Mouse (Mus musculus) MEL (cell line): ENCODE results near the gene Gid4. TPM values are rescaled to one million over a fixed set of nuclear protein-coding genes. Genes with fewer than 3 reads are reported as not detected.
A peak's percentile ranks its signal among the peaks of the same experiment; 100 is the strongest.

Experiments
- DNase-seq: peaks from one replicate; pipeline ENCODE4 v3.0.0; 2011; ENCODE audit warnings: low read depth, low spot score
- H3K27ac ChIP-seq: 2 replicates; pipeline ENCODE4 v1.5.1; 2012; ENCODE audit warnings: low read depth, mild to moderate bottlenecking, control low read depth, low read length, moderate library complexity; ENCODE audit not compliant: control insufficient read depth
- H3K27me3 ChIP-seq, 2 experiments: fragments of 150-350 bp in 1 of 2; sonication (generic) in 1 of 2; 2 replicates each; pipeline ENCODE4 v1.6.1; 2012; ENCODE audit warnings: low read length in 2 of 2, mild to moderate bottlenecking in 2 of 2, improper control_type of control experiment in 1 of 2, moderate library complexity in 1 of 2; ENCODE audit not compliant: insufficient read depth in 2 of 2, control insufficient read depth in 1 of 2
- H3K36me3 ChIP-seq, 2 experiments: 2 replicates each; pipeline ENCODE4 v1.6.1; 2012 to 2014; ENCODE audit warnings: low read length in 2 of 2, improper control_type of control experiment in 1 of 2, inconsistent platforms in 1 of 2, mild to moderate bottlenecking in 1 of 2; ENCODE audit not compliant: insufficient read depth in 2 of 2, control insufficient read depth in 1 of 2
- H3K4me1 ChIP-seq, 2 experiments: fragments of 150-350 bp in 1 of 2; sonication (generic) in 1 of 2; 2 replicates each; pipeline ENCODE4 v1.6.1; 2012; ENCODE audit warnings: low read length in 2 of 2, improper control_type of control experiment in 1 of 2, mild to moderate bottlenecking in 1 of 2; ENCODE audit not compliant: insufficient read depth in 2 of 2, control insufficient read depth in 1 of 2
- H3K4me3 ChIP-seq, 2 experiments: fragments of 150-350 bp in 1 of 2; sonication (generic) in 1 of 2; 2 replicates each; pipeline ENCODE4 v1.5.1; 2012; ENCODE audit warnings: low read depth in 2 of 2, low read length in 2 of 2, mild to moderate bottlenecking in 2 of 2, moderate library complexity in 2 of 2, control low read depth in 1 of 2, improper control_type of control experiment in 1 of 2; ENCODE audit not compliant: control insufficient read depth in 1 of 2, insufficient read depth in 1 of 2
- H3K79me2 ChIP-seq: 2 replicates; pipeline ENCODE4 v1.6.1; 2012; ENCODE audit warnings: mild to moderate bottlenecking, low read length, moderate library complexity; ENCODE audit not compliant: control insufficient read depth, poor library complexity, insufficient read depth
- H3K9ac ChIP-seq: 2 replicates; pipeline ENCODE4 v1.6.1; 2012; ENCODE audit warnings: low read depth, mild to moderate bottlenecking, control low read depth, low read length, moderate library complexity; ENCODE audit not compliant: control insufficient read depth, poor library complexity, severe bottlenecking
- H3K9me3 ChIP-seq: fragments of 150-350 bp; sonication (generic); replicated peaks from 2 replicates; pipeline ENCODE4 v1.6.1; 2012; ENCODE audit warnings: mild to moderate bottlenecking, low read length, improper control_type of control experiment, moderate library complexity; ENCODE audit not compliant: insufficient read depth
- BHLHE40 ChIP-seq: IDR thresholded peaks from 2 replicates; pipeline ENCODE4 v1.6.1; 2012; ENCODE audit warnings: low read depth, mild to moderate bottlenecking, inconsistent platforms, low read length, improper control_type of control experiment, borderline replicate concordance
- CHD2 ChIP-seq: IDR thresholded peaks from 2 replicates; pipeline ENCODE4 v1.6.1; 2011; ENCODE audit warnings: low read length, improper control_type of control experiment
- EP300 ChIP-seq, 2 experiments: IDR thresholded peaks; 2 replicates each; pipeline ENCODE4 v1.6.1; 2011; ENCODE audit warnings: improper control_type of control experiment in 2 of 2, low read length in 2 of 2, low read depth in 1 of 2, mild to moderate bottlenecking in 1 of 2
- ETS1 ChIP-seq: IDR thresholded peaks from 2 replicates; pipeline ENCODE4 v1.6.1; 2012; ENCODE audit warnings: low read depth, mild to moderate bottlenecking, inconsistent platforms, low read length, improper control_type of control experiment, moderate library complexity
- GABPA ChIP-seq: IDR thresholded peaks from 2 replicates; pipeline ENCODE4 v1.6.1; 2012; ENCODE audit warnings: low read depth, mild to moderate bottlenecking, inconsistent platforms, low read length, improper control_type of control experiment, moderate library complexity
- GATA1 ChIP-seq: IDR thresholded peaks from 2 replicates; pipeline ENCODE4 v1.6.1; 2011; ENCODE audit warnings: low read depth, low read length, improper control_type of control experiment
- KAT2A ChIP-seq: conservative IDR thresholded peaks from 2 replicates; pipeline ENCODE4 v1.6.1; 2012; ENCODE audit warnings: low read depth, low read length, improper control_type of control experiment, inconsistent platforms
- MXI1 ChIP-seq: IDR thresholded peaks from 2 replicates; pipeline ENCODE4 v1.6.1; 2011; ENCODE audit warnings: mild to moderate bottlenecking, low read depth, low read length, improper control_type of control experiment
- POLR2A ChIP-seq, 2 experiments: IDR thresholded peaks; 2 replicates each; pipeline ENCODE4 v1.6.1; 2011 to 2012; ENCODE audit warnings: low read length in 2 of 2, mild to moderate bottlenecking in 2 of 2, control low read depth in 1 of 2, improper control_type of control experiment in 1 of 2, low read depth in 1 of 2, moderate library complexity in 1 of 2; ENCODE audit not compliant: control insufficient read depth in 1 of 2, insufficient read depth in 1 of 2, poor library complexity in 1 of 2
- POLR2AphosphoS5 ChIP-seq: IDR thresholded peaks from 2 replicates; pipeline ENCODE4 v1.6.1; 2012; ENCODE audit warnings: low read depth, borderline replicate concordance, mild to moderate bottlenecking, inconsistent platforms, low read length, moderate library complexity, mixed read lengths
- SIN3A ChIP-seq: IDR thresholded peaks from 2 replicates; pipeline ENCODE4 v1.6.1; 2012; ENCODE audit warnings: low read length, improper control_type of control experiment, inconsistent platforms
- TAL1 ChIP-seq: IDR thresholded peaks from 2 replicates; pipeline ENCODE4 v1.6.1; 2012; ENCODE audit warnings: mild to moderate bottlenecking, inconsistent platforms, low read length, moderate library complexity, mixed read lengths
- TBP ChIP-seq: IDR thresholded peaks from 2 replicates; pipeline ENCODE4 v1.8.0; 2011; ENCODE audit warnings: low read depth, low read length, improper control_type of control experiment
- USF1 ChIP-seq: IDR thresholded peaks from 2 replicates; pipeline ENCODE4 v1.6.1; 2014; ENCODE audit warnings: low read depth, mild to moderate bottlenecking, inconsistent platforms, low read length, improper control_type of control experiment, moderate library complexity
- USF2 ChIP-seq, 2 experiments: IDR thresholded peaks; 2 replicates each; pipeline ENCODE4 v1.6.1; 2011 to 2012; ENCODE audit warnings: improper control_type of control experiment in 2 of 2, low read length in 2 of 2, borderline replicate concordance in 1 of 2, inconsistent platforms in 1 of 2, low read depth in 1 of 2, mild to moderate bottlenecking in 1 of 2; ENCODE audit not compliant: insufficient read depth in 1 of 2
- ZKSCAN1 ChIP-seq: IDR thresholded peaks from 2 replicates; pipeline ENCODE4 v1.6.1; 2012; ENCODE audit warnings: low read depth, mild to moderate bottlenecking, inconsistent platforms, low read length, improper control_type of control experiment, moderate library complexity
- ZMIZ1 ChIP-seq: IDR thresholded peaks from 2 replicates; pipeline ENCODE4 v1.6.1; 2012; ENCODE audit warnings: low read depth, mild to moderate bottlenecking, inconsistent platforms, low read length, improper control_type of control experiment, moderate library complexity
- ZNF384 ChIP-seq: IDR thresholded peaks from 2 replicates; pipeline ENCODE4 v1.6.1; 2012; ENCODE audit warnings: low read depth, mild to moderate bottlenecking, inconsistent platforms, low read length, improper control_type of control experiment
- polyA plus RNA-seq, 2 experiments: library from polyadenylated mRNA; stranded (reverse) in 1 of 2; unstranded in 1 of 2; fragments of >175 nt in 1 of 2; fragments of >200 nt in 1 of 2; gene quantifications; 2 replicates each; pipeline versions ENCODE4 v1.2.1 to v1.2.4; 2012; ENCODE audit warnings: low replicate concordance in 2 of 2, low read depth in 1 of 2; ENCODE audit not compliant: insufficient read length in 2 of 2, insufficient read depth in 1 of 2, missing spikeins in 1 of 2
- total RNA-seq: library from RNA; depleted of rRNA; stranded (reverse); fragments of 300-350 nt; gene quantifications from 2 replicates; pipeline ENCODE4 v1.2.3, GENCODE M21; 2012

Gene Gid4
- total and polyA plus RNA-seq, 3 experiments, result 25.3 to 114 (median 28.6) TPM

- Histone ChIP-seq H3K27me3 (no peaks in the 10 kb centered on the region; a peak in 1 of 4 replicates), H3K4me3 (no peak overlapping the region), H3K36me3 (no peaks in the 10 kb centered on the region), H3K79me2 (no peaks in the 10 kb centered on the region), H3K27ac (no peak overlapping the region), H3K9ac (no peak overlapping the region), H3K9me3 (no peaks in the 10 kb centered on the region), H3K4me1 (no peaks in the 10 kb centered on the region)
- no peak for TF ChIP-seq USF2 (IDR thresholded peaks at IDR 0.05; ENCODE audit: borderline replicate concordance in 1 of 2, insufficient read depth in 1 of 2, low read depth in 1 of 2, low read length in 2 of 2)
- TF ChIP-seq MXI1, result no peak
- TF ChIP-seq KAT2A, result no peak
- TF ChIP-seq POLR2A (IDR thresholded peaks at IDR 0.05; ENCODE audit: control insufficient read depth in 1 of 2, insufficient read depth in 1 of 2, low read depth in 1 of 2, low read length in 2 of 2, poor library complexity in 1 of 2), result no peak
- TF ChIP-seq ETS1, result no peak
- TF ChIP-seq EP300 (IDR thresholded peaks at IDR 0.05; ENCODE audit: low read depth in 1 of 2, low read length in 2 of 2), result no peak
- TF ChIP-seq SIN3A, result no peak
- no peak for TF ChIP-seq POLR2AphosphoS5
- no peak for TF ChIP-seq ZMIZ1
- TF ChIP-seq ZKSCAN1, result no peak
- TF ChIP-seq TBP, result no peak
- no peak for TF ChIP-seq BHLHE40
- TF ChIP-seq CHD2, result no peak
- TF ChIP-seq USF1, result no peak
- no peak for TF ChIP-seq GATA1
- DNase-seq, result no peak
Measured at GRCm38 (mm10) chr11:60478121-60478520, 61.2 kb downstream of the Gid4 start.

DNA sequence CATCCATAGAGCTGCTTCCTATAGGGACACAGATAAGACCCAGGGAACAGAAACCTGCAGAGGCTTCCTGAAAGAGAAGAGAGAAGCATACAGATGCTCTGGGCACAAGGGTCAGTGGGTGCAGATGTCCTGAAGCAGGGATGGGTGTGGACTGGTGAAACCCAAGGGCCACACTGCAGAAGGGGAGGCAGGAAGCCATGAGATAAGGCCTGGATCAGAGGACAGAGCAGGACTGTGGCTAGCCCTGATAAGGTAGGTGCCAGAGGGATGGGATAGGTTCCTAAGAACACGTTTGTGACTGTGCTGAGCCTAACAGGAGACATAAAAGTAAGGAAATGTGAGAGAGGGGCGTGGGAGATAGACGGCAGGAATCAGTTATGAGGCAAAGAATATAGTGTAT, 69.3 kb downstream of the Gid4 start:
- Histone ChIP-seq H3K27me3 (peaks cover 0 to 5% of the 10 kb centered on the region in 2 experiments; a peak in 1 of 4 replicates), H3K27ac (no peak overlapping the region), H3K4me3 (no peak overlapping the region), H3K9ac (no peak overlapping the region), H3K4me1 (0 out of 4 replicates have a peak, but pooled peaks cover 0 to 2% of the 10 kb centered on the region in 2 experiments), H3K79me2 (no peaks in the 10 kb centered on the region), H3K36me3 (no peaks in the 10 kb centered on the region), H3K9me3 (no peaks in the 10 kb centered on the region)
- no peak for TF ChIP-seq ZNF384
- no peak for TF ChIP-seq SIN3A
- TF ChIP-seq TBP, result no peak
- TF ChIP-seq GABPA, result no peak
- TF ChIP-seq TAL1, result peak; percentile 13; the same call in 1 of the 2 replicates
- DNase-seq, result no peak
